Mouse (Mus musculus): ENCODE data around the gene Pik3c2b.

GRCm38 (mm10) chr1:133011955-133012841 lies 33.3 kb upstream of the Pik3c2b start:
- TF ChIP-seq TAL1 (IDR thresholded peaks at IDR 0.05; ENCODE audit: low read length) (no peak), GATA1 (IDR thresholded peaks at IDR 0.05; ENCODE audit: low read length) (no peak)
